Mouse (Mus musculus) heart, embryonic 14.5 days (tissue): Measurements from ENCODE around the gene Myo10. TPM values are rescaled to one million over a fixed set of nuclear protein-coding genes. Genes with fewer than 3 reads are reported as not detected.

Experiments
- ATAC-seq: fragments of 200-750 bp; cut with Nextera tagmentation; 2 replicates; pipeline ENCODE4 v1.8.0; 2017; ENCODE audit warnings: low read depth, moderate TSS enrichment; ENCODE audit not compliant: insufficient number of reproducible peaks, insufficient read depth, low FRiP score
- H3K27ac ChIP-seq, 2 experiments: fragments of 200-500 bp in 1 of 2; fragments of 300-500 bp in 1 of 2; sonication (generic) in 1 of 2; replicated peaks in 1 of 2; 2 replicates each; pipeline ENCODE4 v1.5.1; 2012 to 2014; ENCODE audit warnings: low read depth in 2 of 2, low read length in 2 of 2, control low read depth in 1 of 2, mild to moderate bottlenecking in 1 of 2, mixed read lengths in 1 of 2; ENCODE audit not compliant: control insufficient read depth in 1 of 2, insufficient read depth in 1 of 2
- H3K27me3 ChIP-seq: fragments of 300-500 bp; sonication (generic); 2 replicates; pipeline ENCODE4 v1.6.1; 2014; ENCODE audit warnings: mild to moderate bottlenecking, low read length, control low read depth; ENCODE audit not compliant: control insufficient read depth, insufficient read depth
- H3K36me3 ChIP-seq: fragments of 300-500 bp; sonication (generic); 2 replicates; pipeline ENCODE4 v1.6.1; 2014; ENCODE audit warnings: mild to moderate bottlenecking, control low read depth, low read length, mixed read lengths; ENCODE audit not compliant: control insufficient read depth, insufficient read depth
- H3K4me1 ChIP-seq, 2 experiments: fragments of 200-500 bp in 1 of 2; fragments of 300-500 bp in 1 of 2; sonication (generic) in 1 of 2; 2 replicates each; pipeline ENCODE4 v1.6.1; 2012 to 2014; ENCODE audit warnings: low read length in 2 of 2, control low read depth in 1 of 2, mixed read lengths in 1 of 2; ENCODE audit not compliant: control insufficient read depth in 2 of 2, insufficient read depth in 2 of 2
- H3K4me2 ChIP-seq: fragments of 300-500 bp; sonication (generic); 2 replicates; pipeline ENCODE4 v1.6.1; 2014; ENCODE audit warnings: mild to moderate bottlenecking, low read length
- H3K4me3 ChIP-seq, 2 experiments: fragments of 200-500 bp in 1 of 2; fragments of 300-500 bp in 1 of 2; sonication (generic) in 1 of 2; 2 replicates each; pipeline ENCODE4 v1.5.1; 2012 to 2014; ENCODE audit warnings: low read length in 2 of 2, mild to moderate bottlenecking in 2 of 2, control low read depth in 1 of 2, low read depth in 1 of 2, moderate library complexity in 1 of 2; ENCODE audit not compliant: control insufficient read depth in 1 of 2, insufficient read depth in 1 of 2
- H3K9ac ChIP-seq: fragments of 300-500 bp; sonication (generic); 2 replicates; pipeline ENCODE4 v1.6.1; 2014; ENCODE audit warnings: mild to moderate bottlenecking, low read length
- H3K9me3 ChIP-seq: fragments of 300-500 bp; sonication (generic); 2 replicates; pipeline ENCODE4 v1.6.1; 2016; ENCODE audit warnings: low read length, control low read depth; ENCODE audit not compliant: control insufficient read depth
- WGBS: fragments of 180-500 bp; shearing (Covaris S2); extraction: QIAGEN DNeasy Blood & Tissue Kit; methylation state at CpG from one replicate; pipeline ENCODE4 v1.1.7; 2014; 5-methylcytosine and 5-hydroxymethylcytosine counted together
- polyA plus RNA-seq: library from polyadenylated mRNA; unstranded; fragments of >200 nt; fragmentation: Nextera tagmentation; extraction: Ambion mirVana; gene quantifications from 2 replicates; pipeline ENCODE4 v1.2.1, GENCODE M21; 2014

Myo10 gene
- polyA plus RNA-seq, 1 experiment from 2014 or later: 12.6 TPM

DNA sequence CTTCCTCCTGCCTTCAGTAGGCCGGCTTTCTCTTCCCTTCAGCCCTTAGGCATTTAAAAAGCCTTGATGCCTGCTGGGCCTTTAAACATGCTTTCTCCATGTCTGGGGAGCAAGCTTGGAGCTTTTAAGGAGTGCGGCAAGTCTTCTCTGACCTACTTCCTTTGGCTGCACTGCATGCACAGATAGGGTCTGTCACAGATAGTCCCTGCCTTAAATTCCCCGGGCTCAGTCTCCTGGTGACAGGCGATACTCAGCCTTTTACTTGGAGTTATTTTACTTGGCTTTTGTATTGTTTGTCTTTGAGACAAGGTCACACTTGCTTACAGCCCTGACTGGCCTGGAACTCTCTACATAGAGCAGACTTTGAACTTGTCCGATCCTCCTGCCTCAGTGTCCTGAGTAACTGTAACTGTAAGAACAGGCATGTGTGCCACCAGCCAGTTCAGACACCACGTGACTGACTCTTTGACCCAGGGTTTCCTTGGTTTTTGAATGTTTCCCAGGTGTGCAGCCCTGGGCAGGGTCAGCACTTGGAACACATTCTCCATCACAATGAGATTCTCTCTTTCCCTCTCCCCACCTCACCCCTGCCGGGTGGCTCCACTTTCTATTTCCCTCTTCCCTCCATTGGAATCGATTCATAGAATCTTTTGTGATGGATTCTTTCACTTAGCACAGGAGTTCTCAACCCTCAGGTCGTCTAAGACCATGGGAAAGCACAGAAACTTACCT, 147.4 kb downstream of the Myo10 start:
- Histone ChIP-seq H3K9ac (no peak overlapping the region), H3K9me3 (no peaks in the 10 kb centered on the region), H3K36me3 (no peaks in the 10 kb centered on the region), H3K4me3 (no peak overlapping the region), H3K4me1 (peaks cover 31 to 40% of the 10 kb centered on the region in 2 experiments), H3K27ac (peak overlapping the region in 1 of 2 experiments; percentile 89; a peak in 3 of 4 replicates), H3K27me3 (no peaks in the 10 kb centered on the region), H3K4me2 (no peak overlapping the region)
- ATAC-seq: no peak
- WGBS: 49% methylated on average over 9 of the region's 9 CpGs

DNA sequence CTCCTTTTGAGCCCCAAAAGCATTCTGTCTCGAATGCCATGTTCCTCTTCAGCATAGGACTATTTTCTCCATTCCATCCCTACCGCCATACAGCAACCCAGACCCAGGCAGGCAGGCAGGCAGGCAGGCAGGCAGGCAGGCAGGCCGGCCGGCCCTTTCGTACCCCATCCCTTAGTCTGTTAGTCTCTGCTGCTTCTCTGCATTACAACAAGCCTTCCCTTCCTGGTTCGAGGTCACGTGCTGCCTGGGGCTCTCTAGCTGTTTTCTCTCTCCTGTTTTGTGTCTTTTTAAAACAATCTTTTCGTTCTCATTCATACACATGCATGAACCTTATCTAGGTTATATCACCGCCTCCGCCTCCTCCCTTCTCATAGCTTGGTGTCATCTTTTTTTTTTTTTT, 149.5 kb downstream of the Myo10 start:
- H3K27me3 ChIP-seq: no peaks in the 10 kb centered on the region
- H3K4me3 ChIP-seq: no peak overlapping the region
- ATAC-seq: no peak
- H3K4me2 ChIP-seq: no peak overlapping the region
- WGBS: 93% methylated on average over 10 of the region's 10 CpGs
- no peak overlapping the region for H3K9ac ChIP-seq
- 0 out of 2 replicates have a peak, but pooled peaks cover under 1% of the 10 kb centered on the region for H3K36me3 ChIP-seq
- H3K4me1 ChIP-seq: peaks cover 26 to 38% of the 10 kb centered on the region in 2 experiments
- H3K9me3 ChIP-seq: no peaks in the 10 kb centered on the region
- H3K27ac ChIP-seq: no peak overlapping the region

DNA sequence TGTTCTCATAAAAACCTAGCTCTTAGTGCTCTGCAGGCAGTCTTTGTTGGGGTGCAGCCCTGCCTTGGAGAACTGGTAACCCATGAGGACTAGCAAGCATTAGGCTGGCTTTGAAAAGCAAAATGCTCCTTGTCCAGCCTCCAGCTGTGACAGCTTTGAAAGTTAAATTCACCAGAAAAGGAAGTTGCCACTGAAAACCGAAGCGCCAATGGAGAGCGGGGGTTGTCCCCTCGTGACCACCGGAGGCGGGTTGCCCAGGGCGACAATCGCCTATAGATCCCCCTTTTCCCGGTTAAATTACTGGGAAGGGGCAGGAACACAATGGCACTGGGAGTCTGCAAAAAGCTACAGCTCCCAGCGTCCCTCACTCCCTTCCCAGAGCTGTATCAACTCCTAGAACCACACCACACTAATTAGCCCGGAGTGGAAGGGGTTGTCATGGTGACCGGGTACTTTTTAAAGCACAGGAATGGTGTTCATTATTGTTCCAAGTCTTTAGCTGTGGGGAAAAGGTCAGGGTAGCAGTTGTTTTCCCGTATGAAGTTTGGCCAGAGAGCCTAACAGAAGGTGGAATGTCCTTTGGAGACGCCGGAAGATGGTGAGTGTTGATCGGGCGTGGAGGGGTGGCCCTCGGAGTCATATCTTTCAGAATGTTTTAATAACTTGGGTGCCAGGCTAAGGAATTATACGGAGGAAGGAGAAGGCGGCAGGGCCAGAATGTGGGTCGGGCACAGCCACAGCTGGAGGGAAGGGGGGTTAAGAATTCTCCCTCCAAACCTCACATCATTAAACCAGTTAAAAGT, 151.6 kb downstream of the Myo10 start:
- H3K4me2 ChIP-seq: peak overlapping the region; percentile 67
- H3K27me3 ChIP-seq: no peaks in the 10 kb centered on the region
- peak overlapping the region; percentile 36 to 40 for H3K4me3 ChIP-seq
- ATAC-seq: peak; percentile 27; the same call in 1 of the 2 replicates
- no peaks in the 10 kb centered on the region for H3K9me3 ChIP-seq
- H3K4me1 ChIP-seq: peaks cover 10 to 23% of the 10 kb centered on the region in 2 experiments
- H3K27ac ChIP-seq: peak overlapping the region; percentile 6 to 54
- H3K9ac ChIP-seq: peak overlapping the region; percentile 59
- 5% methylated on average over 21 of the region's 21 CpGs for WGBS
- 0 out of 2 replicates have a peak, but pooled peaks cover 14% of the 10 kb centered on the region for H3K36me3 ChIP-seq

DNA sequence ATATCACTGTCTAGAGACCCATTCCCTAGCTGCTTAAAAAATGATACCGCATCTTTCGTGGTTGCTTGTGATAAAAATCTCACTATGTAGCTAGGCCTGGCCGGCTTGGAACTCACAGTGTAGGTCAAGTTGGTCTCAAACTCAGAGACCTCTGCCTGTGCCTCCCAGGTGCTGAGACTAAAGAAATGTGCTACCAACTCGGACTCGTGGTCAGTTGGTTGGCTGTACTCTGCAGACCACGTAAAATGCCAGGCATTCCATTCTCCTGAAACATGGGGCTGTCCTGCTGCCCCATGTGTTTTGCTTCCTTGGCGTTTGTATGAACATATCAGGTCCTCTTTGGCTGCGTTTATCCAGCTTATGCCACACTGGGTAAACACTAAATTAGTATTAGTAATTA, 156.6 kb downstream of the Myo10 start:
- H3K36me3 ChIP-seq: peaks cover 55% of the 10 kb centered on the region
- H3K27ac ChIP-seq: no peak overlapping the region
- no peak overlapping the region for H3K4me3 ChIP-seq
- H3K27me3 ChIP-seq: no peaks in the 10 kb centered on the region
- H3K4me1 ChIP-seq: peaks cover 4 to 7% of the 10 kb centered on the region in 2 experiments; a peak in 1 of 4 replicates
- no peaks in the 10 kb centered on the region for H3K9me3 ChIP-seq
- no peak overlapping the region for H3K9ac ChIP-seq
- ATAC-seq: no peak
- 43% methylated on average over 8 of the region's 8 CpGs for WGBS
- H3K4me2 ChIP-seq: no peak overlapping the region

DNA sequence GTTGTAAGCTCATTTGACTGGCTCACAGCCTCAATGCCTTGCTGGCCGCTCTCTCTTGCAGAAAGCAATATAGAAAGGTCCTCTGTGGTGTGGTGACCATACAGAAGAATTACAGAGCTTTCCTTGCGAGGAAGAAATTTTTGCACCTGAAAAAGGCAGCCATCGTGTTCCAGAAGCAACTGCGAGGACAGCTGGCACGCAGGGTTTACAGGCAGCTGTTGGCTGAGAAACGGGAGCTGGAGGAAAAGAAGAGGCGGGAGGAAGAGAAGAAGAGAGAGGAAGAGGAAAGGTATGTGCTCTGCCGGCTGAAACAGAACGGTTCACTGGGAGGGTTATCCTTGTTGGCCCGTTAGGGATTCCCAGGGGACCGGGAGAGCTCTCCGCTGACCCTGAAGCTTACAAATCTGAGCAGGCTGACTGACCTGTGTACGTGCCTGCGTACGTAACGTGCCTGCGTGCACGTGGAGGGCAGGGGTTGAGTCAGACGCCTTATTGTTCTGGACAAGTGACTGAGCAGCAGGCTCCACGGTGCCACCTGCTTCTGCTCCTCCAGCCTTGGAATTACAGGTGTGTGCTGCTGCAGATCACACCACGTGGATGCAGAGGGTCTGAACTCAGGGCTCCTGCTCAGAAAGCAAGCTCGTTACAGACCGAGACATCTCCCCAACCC, 157.3 kb downstream of the Myo10 start:
- peaks cover 59% of the 10 kb centered on the region for H3K36me3 ChIP-seq
- H3K4me2 ChIP-seq: no peak overlapping the region
- H3K27me3 ChIP-seq: no peaks in the 10 kb centered on the region
- H3K4me3 ChIP-seq: no peak overlapping the region
- H3K27ac ChIP-seq: no peak overlapping the region
- H3K9ac ChIP-seq: no peak overlapping the region
- 81% methylated on average over 23 of the region's 23 CpGs for WGBS
- no peaks in the 10 kb centered on the region for H3K9me3 ChIP-seq
- H3K4me1 ChIP-seq: peaks cover 4 to 7% of the 10 kb centered on the region in 2 experiments; a peak in 1 of 4 replicates
- ATAC-seq: no peak

DNA sequence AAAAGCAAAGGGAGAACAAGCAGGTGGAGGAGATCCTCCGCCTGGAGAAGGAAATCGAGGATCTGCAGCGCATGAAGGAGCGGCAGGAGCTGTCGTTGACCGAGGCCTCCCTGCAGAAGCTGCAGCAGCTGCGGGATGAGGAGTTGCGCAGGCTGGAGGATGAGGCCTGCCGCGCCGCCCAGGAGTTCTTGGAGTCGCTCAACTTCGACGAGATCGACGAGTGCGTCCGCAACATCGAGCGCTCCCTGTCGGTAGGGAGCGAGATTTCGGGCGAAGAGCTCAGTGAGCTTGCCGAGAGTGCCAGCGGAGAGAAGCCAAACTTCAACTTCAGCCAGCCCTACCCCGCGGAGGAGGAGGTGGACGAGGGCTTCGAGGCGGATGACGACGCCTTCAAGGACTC, 158.7 kb downstream of the Myo10 start:
- Histone ChIP-seq H3K27me3 (no peaks in the 10 kb centered on the region), H3K4me1 (peaks cover 2 to 4% of the 10 kb centered on the region in 2 experiments; a peak in 1 of 4 replicates), H3K9ac (no peak overlapping the region), H3K4me2 (no peak overlapping the region), H3K36me3 (peaks cover 71% of the 10 kb centered on the region), H3K27ac (no peak overlapping the region), H3K4me3 (no peak overlapping the region), H3K9me3 (no peaks in the 10 kb centered on the region)
- no peak for ATAC-seq
- 82% methylated on average over 33 of the region's 33 CpGs for WGBS
